Mouse (Mus musculus): ENCODE results near the gene Zfp541. TPM values are rescaled to one million over a fixed set of nuclear protein-coding genes. Genes with fewer than 3 reads are reported as not detected.
A peak's percentile ranks its signal among the peaks of the same experiment; 100 is the strongest.

The Zfp541 gene
- total RNA-seq (2021), result 0.07 and 0.08 TPM in 2 replicates
- long read RNA-seq, experiment 1, result 0 reads
- long read RNA-seq, experiment 2, result 0 reads

DNA sequence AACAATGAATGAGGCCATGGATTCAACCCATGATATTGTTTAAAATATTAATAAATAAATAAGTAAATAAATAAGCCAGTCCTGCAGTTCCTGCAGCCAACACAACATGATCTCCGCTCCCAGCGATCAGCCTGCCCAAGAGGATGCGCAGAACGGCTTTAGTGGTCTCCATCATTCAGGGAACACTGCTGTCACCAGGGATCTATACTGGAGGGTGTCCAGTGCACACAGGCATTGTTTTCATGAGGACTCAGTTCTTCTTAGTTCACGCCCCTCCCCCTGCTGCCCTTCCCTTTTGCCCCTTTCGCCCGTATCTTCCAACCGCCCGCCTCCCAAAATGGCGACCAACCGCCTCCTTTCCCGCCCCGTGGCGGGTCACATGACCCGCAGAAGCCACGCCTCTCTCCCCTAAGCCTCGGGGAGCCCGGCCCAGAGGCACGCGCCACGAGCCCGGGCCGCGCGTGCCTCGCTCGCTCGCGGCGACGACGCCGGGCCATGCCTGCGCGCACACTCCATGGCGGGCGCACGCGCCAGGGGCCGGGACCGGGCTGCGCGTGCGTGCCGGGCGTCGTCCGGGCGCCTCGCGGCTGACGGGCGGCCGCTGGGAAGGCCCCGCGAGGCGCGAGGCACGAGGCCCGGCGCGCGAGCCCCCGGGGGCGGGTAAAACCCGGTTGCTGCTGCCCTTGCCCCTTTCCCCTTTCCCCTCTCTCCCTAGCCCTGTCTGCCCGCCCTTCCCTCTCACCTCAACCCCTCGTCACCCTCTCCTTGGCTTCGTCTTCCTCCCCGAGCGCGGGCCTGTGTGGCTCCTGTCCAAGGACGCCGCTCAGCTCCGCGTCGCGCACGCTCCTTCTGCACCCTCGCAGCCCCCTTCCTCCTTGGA is at the start of gene Zfp541:
Zfp541 (plus strand) TSS at position 596 of the 880 bp plus-strand sequence.
- DNase-seq, result no peak

DNA sequence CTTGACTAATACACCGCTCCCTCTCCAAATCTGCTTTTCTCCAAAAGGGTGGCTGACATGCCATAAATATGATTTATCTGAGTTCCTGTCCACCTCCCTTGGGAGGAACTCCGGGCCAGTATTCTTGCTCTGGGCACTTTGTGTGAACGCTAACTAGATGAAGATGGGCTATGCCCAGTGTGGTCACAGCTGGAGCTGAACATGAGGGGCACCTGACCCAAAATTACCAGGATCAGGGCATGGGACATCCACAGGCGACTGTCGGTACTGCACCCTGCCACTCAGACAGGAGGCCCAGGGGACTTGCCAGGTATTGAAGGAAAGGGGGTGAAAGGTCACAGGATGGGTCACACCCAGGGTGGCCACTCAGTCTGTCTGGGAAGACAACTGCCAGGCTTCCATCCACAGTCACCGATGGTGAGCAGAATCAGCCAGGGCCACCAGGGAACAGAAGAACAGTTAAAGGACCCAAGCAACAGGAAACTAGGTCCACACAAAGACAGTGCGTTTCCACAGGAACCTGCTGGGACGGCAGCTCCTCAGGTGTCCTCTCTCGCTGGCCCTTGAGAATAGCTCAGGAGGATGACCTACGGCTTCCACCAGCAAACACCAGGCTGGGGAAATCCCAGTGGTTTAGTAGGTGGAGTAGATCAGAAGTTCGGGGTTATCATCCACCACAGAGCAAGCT is 48.9 kb upstream of the Zfp541 start:
- DNase-seq, result peak; percentile 54

- no peak for DNase-seq
These were observed 47.8 kb upstream of the Zfp541 start for GRCm38 (mm10) chr7:16013722-16014275.

DNA sequence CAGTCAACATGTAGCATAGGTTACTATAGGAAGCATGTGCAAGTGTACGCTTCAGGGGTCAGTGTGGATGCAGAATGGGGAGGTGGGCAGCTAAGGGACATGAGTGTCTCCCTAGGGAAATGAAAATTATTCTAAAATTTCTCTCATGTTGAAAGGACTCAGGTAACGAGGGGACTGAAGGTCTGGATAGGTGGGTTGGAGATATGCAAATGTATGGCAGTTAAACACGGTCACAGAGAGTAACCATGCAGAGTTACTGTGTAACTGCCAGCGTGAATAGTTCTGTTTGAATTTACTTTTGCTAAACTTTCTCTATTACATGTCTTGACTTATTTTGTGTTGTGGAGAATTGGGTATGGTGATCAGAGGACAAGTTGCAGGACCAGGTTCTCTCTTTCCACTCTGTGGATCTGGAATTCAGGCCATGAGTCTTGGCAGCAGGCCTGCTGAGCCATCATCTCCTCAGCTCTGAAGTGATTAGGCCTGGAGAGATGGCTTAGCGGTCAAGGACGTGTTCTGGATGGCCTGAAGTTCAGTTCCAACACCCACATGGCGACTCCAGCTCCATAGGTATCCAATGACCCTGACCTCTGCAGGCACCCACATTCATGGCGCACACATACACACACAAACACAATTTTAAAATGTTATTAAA is 47.0 kb upstream of the Zfp541 start:
- DNase-seq, result peak; percentile 59

DNA sequence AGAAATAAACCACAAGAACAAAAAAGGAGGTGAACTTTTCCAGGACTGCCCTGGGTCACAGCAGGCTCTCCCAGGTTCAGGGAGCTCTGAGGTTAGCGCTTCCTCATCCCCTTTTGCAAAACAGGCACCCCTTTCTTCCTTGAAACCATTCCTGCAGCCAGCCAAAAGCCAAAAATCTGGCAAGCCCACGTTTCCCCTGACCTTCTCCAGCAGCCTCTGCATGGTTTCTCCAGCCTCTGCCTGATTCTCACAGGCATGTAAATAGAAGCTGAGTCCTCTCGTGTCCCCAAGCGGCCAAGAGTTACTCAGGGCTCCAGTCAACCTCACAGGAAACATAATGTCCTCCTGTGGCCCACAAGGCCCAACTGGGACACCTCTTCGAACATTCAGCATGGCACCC is 46.2 kb upstream of the Zfp541 start:
- peak; percentile 30 for DNase-seq

- DNase-seq, result peak; percentile 44
These were observed 43.4 kb upstream of the Zfp541 start for GRCm38 (mm10) chr7:16018016-16018810.

DNA sequence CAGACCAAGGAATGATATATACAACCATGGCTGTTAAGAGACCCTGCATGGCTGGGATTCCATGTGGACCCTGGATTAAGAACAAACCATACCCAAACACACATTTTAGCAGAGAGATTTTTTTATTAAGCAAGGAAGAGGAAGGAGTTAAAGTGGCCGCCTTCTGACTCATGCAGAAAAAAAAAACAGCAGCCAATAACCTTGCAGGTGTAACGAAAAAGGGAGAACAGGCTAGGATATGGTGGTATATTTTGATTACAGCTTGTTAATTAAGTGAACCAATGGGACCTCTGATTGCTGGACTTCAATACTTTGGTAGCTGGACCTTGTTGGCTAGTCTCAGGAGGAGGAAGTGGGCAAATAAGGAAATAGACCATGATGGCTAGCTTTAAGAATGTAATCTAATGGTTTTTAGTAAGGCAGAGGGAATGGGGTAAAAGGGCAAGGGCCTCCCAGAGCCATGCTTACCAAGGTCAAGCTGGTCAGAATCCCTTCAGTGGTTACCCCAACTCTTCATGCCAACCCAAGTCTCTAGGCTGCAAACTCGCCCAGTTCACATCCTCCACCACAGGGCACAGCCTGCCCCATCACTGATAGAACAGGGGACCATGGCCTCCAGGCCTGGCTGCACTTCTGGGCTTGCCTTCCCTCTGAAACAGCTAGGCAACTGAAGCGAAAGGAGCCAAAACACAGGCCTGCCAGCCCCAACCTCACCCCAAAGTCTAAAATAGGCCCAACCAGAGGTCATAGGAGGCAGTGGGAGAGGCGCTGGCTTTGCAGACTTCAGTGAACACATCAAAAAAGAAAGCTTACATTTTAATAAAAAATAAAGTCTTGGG is 42.1 kb upstream of the Zfp541 start:
- DNase-seq, result peak; percentile 31

- DNase-seq, result no peak
These were observed 36.9 kb upstream of the Zfp541 start for GRCm38 (mm10) chr7:16024603-16025222.

DNA sequence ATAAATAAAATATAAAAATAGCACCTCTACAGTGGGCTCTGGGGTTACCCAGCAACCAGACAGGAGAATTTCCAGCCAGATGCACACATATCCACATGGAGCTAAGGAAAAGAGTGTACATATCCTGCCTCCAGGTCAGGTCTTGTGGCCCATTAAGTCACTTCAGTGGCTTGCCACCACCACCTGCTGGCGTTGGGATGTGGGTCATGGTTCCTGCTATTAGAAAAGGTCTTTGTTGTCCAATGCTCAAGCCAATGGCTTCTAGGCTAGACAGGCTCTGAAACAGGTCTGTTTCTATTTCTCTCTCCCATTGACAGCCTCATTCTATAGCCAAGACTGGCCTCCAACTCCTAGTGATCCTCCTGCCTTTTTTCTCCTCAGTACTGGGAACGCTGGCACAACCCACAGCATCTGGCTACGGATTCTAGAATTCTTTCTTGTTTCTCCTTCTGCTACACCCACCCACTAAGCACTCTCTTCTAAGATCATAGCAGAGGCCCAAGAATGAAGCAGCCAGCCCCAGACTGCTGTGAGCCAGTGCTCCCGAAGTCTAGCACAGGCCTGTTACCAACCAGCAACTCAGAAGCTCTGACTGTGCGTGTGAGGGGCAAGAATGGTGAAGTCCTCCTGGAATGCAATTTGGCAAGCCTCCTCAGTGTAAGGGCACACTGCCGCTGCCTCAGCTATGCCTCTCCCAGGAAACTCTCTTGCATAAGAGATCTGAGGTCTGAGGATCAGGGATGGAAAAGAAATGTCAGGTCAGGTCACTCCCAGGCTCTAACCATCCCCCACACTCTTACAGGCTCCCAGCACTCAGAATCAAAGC is 33.3 kb upstream of the Zfp541 start:
- DNase-seq, result peak; percentile 66

- no peak for DNase-seq
These were observed 30.5 kb upstream of the Zfp541 start for GRCm38 (mm10) chr7:16031072-16031471.

- no peak for DNase-seq
These were observed 28.6 kb upstream of the Zfp541 start for GRCm38 (mm10) chr7:16033059-16033458.

DNA sequence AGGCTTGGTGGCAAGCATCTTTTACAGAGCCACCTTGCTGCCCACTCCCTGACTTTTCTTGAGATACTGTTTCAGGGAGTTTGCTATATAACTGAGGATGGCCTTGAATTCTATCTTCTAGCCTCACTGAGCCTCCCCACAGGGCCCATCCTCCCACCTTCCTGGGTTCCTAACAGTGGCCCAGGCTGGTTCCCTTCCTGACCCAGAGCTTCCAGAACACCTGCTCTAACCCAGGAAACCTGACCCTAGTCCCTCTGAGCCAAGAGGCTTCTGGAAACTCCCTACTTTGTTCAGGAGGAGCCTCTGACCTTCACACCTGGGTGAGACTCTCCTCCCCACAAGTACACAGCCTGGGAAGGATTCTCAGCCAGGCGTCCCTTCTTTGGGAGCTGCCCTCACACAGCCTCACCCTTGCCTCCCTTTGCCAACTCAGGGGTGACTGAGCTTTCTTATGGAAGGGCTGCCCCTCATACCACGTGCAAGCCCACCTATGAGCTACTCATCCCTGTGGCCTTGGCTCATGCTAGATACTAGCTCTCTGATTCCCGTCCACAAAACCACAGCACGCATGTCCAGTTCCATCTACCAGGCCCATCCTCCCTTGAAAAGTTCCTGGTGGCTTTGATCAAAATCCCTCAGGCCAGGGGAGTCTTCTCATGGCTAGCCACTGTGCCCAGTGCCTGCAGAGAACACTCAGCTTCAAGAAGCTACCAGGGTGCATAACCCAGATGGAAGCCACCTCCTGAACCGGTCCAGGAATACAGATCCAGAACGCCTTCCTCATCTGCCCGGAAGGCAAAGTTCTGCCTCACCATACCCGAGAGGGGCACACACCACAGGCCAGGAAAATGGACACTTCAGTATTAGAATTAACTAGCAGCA is 27.8 kb upstream of the Zfp541 start:
- no peak for DNase-seq

DNA sequence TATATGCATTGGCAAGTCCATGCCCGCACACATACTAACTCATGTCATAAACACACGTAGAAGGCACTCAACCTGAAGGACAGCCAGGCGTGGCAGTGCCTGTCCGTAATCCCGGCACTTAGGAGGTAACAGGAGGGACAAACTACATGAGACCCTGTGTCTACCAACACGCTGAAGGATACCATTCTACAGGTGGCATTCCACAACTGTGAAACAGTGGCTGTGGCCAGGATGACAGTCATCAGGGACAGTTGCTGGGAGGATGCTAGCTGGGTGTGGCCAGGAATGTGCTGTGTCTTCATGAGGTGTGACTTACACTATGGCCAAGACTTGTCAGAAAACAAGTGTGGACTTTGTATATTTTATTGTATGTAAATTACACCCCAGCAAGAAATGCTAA is 24.6 kb upstream of the Zfp541 start:
- DNase-seq, result no peak

- DNase-seq, result peak; percentile 39
These were observed 22.3 kb upstream of the Zfp541 start for GRCm38 (mm10) chr7:16039363-16039762.

GRCm38 (mm10) chr7:16041208-16041607 is 20.4 kb upstream of the Zfp541 start:
- DNase-seq, result no peak

GRCm38 (mm10) chr7:16042850-16043775 is 18.5 kb upstream of the Zfp541 start:
- DNase-seq, result peak; percentile 31

- DNase-seq, result peak; percentile 18
These were observed 17.7 kb upstream of the Zfp541 start for GRCm38 (mm10) chr7:16043861-16044435.

All from adrenal gland, postnatal 14 days (tissue).